10 mouse cellular contexts compared by ENCODE assay signal in genomic region chr5:38199686-38200085, GRCm38 (mm10).
"Had no signal": no experiment of that assay in that cellular context is flagged by ENCODE, and none has a peak within 500 bp of the region (broad histone marks: within the 10 kb centered on the region; RNA-seq: fewer than 3 reads in every experiment).

No protein-coding gene starts in this region.

- DNase-seq: liver, postnatal 0 days; lung, adult 2 months; lung, postnatal 14 days; lung, postnatal 36 days; retina, postnatal 1 day; right cerebral cortex, adult 18-20 months; right cerebral cortex, postnatal 14 days; thymus, adult 2 months; thymus, postnatal 25 days; thymus, postnatal 4 days had no signal
